Mouse (Mus musculus) hindbrain, embryonic 12.5 days (tissue): Measurements from ENCODE around the gene Bbs1. TPM values are rescaled to one million over a fixed set of nuclear protein-coding genes. Genes with fewer than 3 reads are reported as not detected.

Experiments used
- ATAC-seq: fragments of 200-750 bp; cut with Nextera tagmentation; 2 replicates; pipeline ENCODE4 v1.8.0; 2017; ENCODE audit warnings: moderate TSS enrichment; ENCODE audit not compliant: low FRiP score
- H3K27ac ChIP-seq: fragments of 300-500 bp; sonication (generic); 2 replicates; pipeline ENCODE4 v1.5.1; 2016; ENCODE audit warnings: mild to moderate bottlenecking
- H3K27me3 ChIP-seq: fragments of 300-500 bp; sonication (generic); 2 replicates; pipeline ENCODE4 v1.6.1; 2016; ENCODE audit warnings: mild to moderate bottlenecking
- H3K36me3 ChIP-seq: fragments of 300-500 bp; sonication (generic); 2 replicates; pipeline ENCODE4 v1.6.1; 2016; ENCODE audit warnings: mild to moderate bottlenecking
- H3K4me1 ChIP-seq: fragments of 300-500 bp; sonication (generic); 2 replicates; pipeline ENCODE4 v1.6.1; 2016
- H3K4me2 ChIP-seq: fragments of 300-500 bp; sonication (generic); replicated peaks from 2 replicates; pipeline ENCODE4 v1.6.1; 2016; ENCODE audit warnings: mild to moderate bottlenecking
- H3K4me3 ChIP-seq: fragments of 300-500 bp; sonication (generic); 2 replicates; pipeline ENCODE4 v1.5.1; 2016; ENCODE audit warnings: mild to moderate bottlenecking
- H3K9ac ChIP-seq: fragments of 300-500 bp; sonication (generic); 2 replicates; pipeline ENCODE4 v1.6.1; 2016; ENCODE audit warnings: mild to moderate bottlenecking, moderate library complexity
- H3K9me3 ChIP-seq: fragments of 300-500 bp; sonication (generic); replicated peaks from 2 replicates; pipeline ENCODE4 v1.6.1; 2016; ENCODE audit warnings: mild to moderate bottlenecking
- WGBS: fragments of 180-500 bp; shearing (Covaris S2); methylation state at CpG from one replicate; pipeline ENCODE4 v1.1.7; 2016; 5-methylcytosine and 5-hydroxymethylcytosine counted together
- polyA plus RNA-seq: library from polyadenylated mRNA; unstranded; fragments of >200 nt; fragmentation: Nextera tagmentation; extraction: Ambion mirVana; gene quantifications from 2 replicates; pipeline ENCODE4 v1.2.1, GENCODE M21; 2016

The Bbs1 gene
- polyA plus RNA-seq, 1 experiment from 2014 or later: 7.2 TPM

DNA sequence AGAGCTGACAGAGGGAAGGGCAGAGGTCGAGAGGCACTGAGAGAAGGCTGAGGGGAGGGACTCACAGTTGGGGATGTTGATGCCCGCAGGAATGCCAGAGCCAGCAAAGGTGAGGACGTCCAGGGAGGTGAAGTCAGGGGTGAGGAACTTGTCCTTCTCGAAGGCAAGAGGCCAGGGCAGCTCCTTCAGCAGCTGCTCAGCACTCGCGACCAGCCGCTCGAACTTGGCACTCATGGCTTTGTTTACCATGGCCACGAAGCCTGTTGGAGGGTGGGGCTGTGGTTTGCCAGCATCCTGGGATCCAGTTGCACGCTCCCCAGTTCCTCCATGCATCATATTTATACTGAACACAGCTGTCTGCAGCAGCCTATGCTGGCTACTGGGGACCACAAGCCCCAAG, 10.4 kb upstream of the Bbs1 start:
- H3K9ac ChIP-seq: no peak overlapping the region
- no peaks in the 10 kb centered on the region for H3K27me3 ChIP-seq
- H3K4me3 ChIP-seq: no peak overlapping the region
- H3K9me3 ChIP-seq: no peaks in the 10 kb centered on the region
- no peak for ATAC-seq
- H3K4me2 ChIP-seq: no peak overlapping the region
- WGBS: 91% methylated on average over 10 of the region's 10 CpGs
- no peaks in the 10 kb centered on the region for H3K4me1 ChIP-seq
- H3K36me3 ChIP-seq: peaks cover 99% of the 10 kb centered on the region
- no peak overlapping the region for H3K27ac ChIP-seq

DNA sequence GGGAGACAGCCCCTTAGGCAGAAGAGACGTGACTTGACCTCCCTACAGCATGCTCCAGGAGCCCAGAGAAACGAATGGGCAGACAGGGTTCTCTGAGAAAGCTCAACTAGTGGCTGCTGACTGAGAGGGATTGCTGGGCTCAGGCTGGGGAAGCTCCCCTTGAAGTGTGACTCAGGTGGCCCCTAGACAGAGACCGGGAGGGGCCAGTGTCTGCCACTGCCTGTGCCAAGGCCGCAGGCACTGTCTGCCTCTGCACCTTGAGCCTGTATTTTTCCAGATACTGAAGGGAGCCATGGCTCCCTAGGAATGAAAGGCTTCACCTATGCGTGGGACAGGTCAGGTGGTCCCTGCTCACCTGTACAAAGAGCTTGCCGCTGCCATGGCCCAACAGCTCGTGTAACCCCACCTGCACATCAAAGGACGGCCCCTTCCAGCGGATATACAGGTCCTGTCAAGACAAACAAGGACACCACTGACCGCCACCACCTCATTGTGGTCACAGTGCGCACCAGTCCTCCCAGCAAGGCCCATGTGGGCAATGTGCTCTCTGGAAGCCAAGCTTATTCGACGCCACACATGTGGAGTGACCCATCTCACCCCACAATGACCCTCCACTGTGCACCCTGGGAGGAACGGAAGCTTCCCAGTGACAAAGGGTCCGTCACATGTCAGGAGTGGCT, 9.6 kb upstream of the Bbs1 start:
- peaks cover 98% of the 10 kb centered on the region for H3K36me3 ChIP-seq
- no peak overlapping the region for H3K4me3 ChIP-seq
- H3K4me1 ChIP-seq: no peaks in the 10 kb centered on the region
- H3K27ac ChIP-seq: no peak overlapping the region
- H3K9ac ChIP-seq: no peak overlapping the region
- no peak for ATAC-seq
- no peaks in the 10 kb centered on the region for H3K9me3 ChIP-seq
- H3K4me2 ChIP-seq: no peak overlapping the region
- H3K27me3 ChIP-seq: no peaks in the 10 kb centered on the region
- WGBS: 89% methylated on average over 15 of the region's 15 CpGs

DNA sequence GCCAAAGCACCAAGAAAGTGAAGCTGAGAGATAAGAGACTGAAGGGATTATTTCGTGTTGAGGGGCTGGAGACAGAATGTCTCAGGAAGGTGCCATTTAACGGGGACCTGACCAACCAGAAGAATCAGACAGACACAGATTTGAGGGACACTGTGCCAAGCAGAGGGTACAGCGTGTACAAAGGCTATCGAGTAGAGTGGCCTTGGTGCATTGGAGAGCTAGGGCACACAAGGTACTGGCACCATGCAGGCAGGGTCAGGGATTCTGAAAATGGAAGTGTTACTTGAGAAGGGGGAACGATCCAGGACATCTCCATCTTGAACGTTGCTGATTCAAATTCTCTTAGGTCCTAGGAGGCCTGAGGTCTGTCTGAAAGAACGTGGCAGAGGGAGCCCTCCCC, 2.9 kb upstream of the Bbs1 start:
- Histone ChIP-seq H3K4me1 (peaks cover 11% of the 10 kb centered on the region), H3K9ac (no peak overlapping the region), H3K36me3 (peaks cover 62% of the 10 kb centered on the region), H3K9me3 (no peaks in the 10 kb centered on the region), H3K27ac (no peak overlapping the region), H3K4me3 (no peak overlapping the region), H3K4me2 (no peak overlapping the region), H3K27me3 (no peaks in the 10 kb centered on the region)
- ATAC-seq: no peak
- WGBS: 93% methylated on average over 7 of the region's 7 CpGs

DNA sequence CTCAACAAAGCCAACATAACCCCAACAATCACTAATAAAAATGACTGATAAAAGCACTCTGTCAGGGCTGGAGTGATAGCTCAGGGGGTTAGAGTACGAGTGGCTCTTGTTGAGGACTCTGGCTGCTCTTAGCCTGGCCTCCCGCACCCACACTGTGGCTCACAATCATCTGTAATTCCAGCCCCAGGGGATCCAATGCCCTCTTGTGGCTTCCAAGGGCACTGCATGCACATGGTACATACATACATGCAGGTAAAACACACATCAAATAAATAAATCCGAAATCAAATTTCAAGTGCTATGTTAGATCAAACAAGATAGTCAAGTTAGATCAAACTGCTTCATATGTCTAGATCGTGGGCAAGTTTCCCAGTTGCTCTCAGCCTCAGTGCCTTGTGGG, 1.7 kb upstream of the Bbs1 start:
- no peaks in the 10 kb centered on the region for H3K9me3 ChIP-seq
- H3K27me3 ChIP-seq: no peaks in the 10 kb centered on the region
- H3K4me3 ChIP-seq: no peak overlapping the region
- H3K27ac ChIP-seq: no peak overlapping the region
- H3K36me3 ChIP-seq: peaks cover 55% of the 10 kb centered on the region
- no peak overlapping the region for H3K4me2 ChIP-seq
- 82% methylated on average over 4 of the region's 4 CpGs for WGBS
- no peak for ATAC-seq
- no peak overlapping the region for H3K9ac ChIP-seq
- peaks cover 11% of the 10 kb centered on the region for H3K4me1 ChIP-seq

DNA sequence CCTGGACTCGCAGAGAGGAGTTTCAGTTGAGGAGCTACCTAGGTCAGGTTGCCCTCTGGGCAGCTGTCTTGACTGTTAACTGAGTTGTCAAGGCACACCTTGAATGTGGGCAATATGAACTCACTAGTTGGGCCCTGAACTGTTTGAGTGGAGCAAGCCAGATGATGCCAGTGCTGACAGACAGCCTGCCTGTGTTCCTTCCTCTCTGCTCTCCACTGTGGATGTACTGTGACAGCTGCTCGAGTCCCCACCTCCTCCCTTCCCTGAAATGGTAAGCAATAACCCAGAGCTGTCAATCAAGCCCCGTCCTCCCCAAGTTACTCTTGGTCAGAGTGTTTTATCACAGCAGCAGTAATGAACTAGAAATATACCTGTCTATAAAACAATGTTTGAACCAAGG, 6.5 kb downstream of the Bbs1 start:
- no peak overlapping the region for H3K4me3 ChIP-seq
- H3K27me3 ChIP-seq: no peaks in the 10 kb centered on the region
- H3K27ac ChIP-seq: no peak overlapping the region
- H3K9me3 ChIP-seq: no peaks in the 10 kb centered on the region
- ATAC-seq: no peak
- H3K36me3 ChIP-seq: peaks cover 44% of the 10 kb centered on the region
- no peak overlapping the region for H3K4me2 ChIP-seq
- 73% methylated on average over 3 of the region's 3 CpGs for whole genome bisulfite sequencing
- H3K9ac ChIP-seq: no peak overlapping the region
- H3K4me1 ChIP-seq: no peaks in the 10 kb centered on the region

DNA sequence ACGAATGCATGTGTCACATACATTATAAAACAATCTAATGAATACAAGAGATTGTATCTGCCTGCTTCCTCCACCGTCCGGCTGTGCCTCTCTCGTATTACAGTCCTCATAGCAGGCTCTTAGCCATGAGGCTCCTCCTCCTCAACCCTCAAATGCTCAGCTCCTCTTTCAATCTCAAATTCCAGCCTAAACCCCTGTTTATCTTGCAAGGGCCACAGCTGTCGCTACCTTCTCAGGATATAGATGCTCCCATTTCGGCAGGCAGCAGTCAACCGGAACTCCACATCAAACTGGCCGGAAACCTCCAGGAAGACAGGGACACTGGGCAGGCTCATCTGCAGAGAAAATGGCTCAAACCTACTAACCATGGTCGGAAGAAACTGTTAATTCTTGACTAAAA, 7.5 kb downstream of the Bbs1 start:
- ATAC-seq: no peak
- H3K36me3 ChIP-seq: peaks cover 48% of the 10 kb centered on the region
- no peak overlapping the region for H3K4me2 ChIP-seq
- H3K27ac ChIP-seq: no peak overlapping the region
- no peaks in the 10 kb centered on the region for H3K9me3 ChIP-seq
- WGBS: 78% methylated on average over 9 of the region's 9 CpGs
- no peaks in the 10 kb centered on the region for H3K4me1 ChIP-seq
- H3K4me3 ChIP-seq: no peak overlapping the region
- no peak overlapping the region for H3K9ac ChIP-seq
- no peaks in the 10 kb centered on the region for H3K27me3 ChIP-seq

DNA sequence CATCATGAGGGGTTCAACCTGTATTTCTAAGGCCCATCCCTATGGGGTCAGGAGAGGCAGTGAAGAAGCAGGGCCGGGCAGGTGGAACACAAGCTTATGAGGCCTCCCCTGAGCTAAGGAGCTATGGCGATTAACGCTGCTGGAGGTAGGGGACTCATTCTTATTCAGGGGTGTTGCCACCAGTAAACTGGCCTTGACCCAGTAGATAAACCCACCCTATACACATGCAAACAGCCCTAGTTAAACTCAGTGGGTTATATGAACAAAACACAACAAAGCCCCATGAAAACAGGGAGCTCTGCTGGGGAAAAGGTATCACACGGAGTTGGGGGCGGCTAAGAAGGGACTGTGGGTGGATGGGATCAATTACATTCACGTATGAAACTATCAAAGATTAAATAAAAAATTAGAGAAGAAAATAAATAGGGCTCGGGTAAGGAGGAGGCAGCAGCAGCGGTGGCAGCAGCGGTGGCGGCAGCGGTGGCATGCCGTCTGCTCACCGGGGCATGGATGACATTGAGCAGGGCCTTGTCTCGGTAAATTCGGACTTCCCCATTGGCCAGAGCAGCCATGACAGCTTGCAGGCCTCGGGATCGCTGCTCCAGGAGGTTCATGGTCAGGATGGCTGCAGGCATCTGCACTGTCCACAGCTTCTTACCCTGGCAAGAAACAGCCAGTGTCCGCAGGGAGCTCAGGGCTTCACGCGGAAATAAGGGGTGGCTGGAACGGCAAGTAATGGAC, 9.5 kb downstream of the Bbs1 start:
- Histone ChIP-seq H3K4me3 (no peak overlapping the region), H3K9me3 (no peaks in the 10 kb centered on the region), H3K4me2 (no peak overlapping the region), H3K36me3 (peaks cover 57% of the 10 kb centered on the region), H3K4me1 (no peaks in the 10 kb centered on the region), H3K9ac (no peak overlapping the region), H3K27me3 (no peaks in the 10 kb centered on the region), H3K27ac (no peak overlapping the region)
- no peak for ATAC-seq
- WGBS: 59% methylated on average over 21 of the region's 21 CpGs

DNA sequence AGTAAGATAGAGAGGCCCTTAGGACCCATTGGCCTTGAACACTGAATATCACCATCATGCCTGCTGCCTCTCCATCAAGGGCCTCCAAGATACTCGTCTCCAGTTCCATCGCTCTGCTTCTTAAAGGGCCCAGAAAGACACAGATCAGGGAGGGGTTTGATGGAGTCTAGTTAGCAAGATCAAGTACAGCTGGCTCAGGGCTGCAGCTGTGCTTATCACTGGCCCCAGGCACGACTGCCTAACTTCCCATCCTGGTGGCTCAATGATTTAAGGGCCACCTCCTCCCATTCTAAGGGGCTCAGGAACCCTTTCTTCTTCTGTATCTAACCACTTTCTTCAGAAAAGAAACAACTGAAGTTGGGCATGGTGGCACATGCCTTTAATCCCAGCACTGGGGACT, 14.6 kb downstream of the Bbs1 start:
- no peak for ATAC-seq
- Histone ChIP-seq H3K4me1 (no peaks in the 10 kb centered on the region), H3K27me3 (no peaks in the 10 kb centered on the region), H3K4me2 (no peak overlapping the region), H3K4me3 (no peak overlapping the region), H3K36me3 (peaks cover 58% of the 10 kb centered on the region), H3K9me3 (no peaks in the 10 kb centered on the region), H3K9ac (no peak overlapping the region), H3K27ac (no peak overlapping the region)
- 79% methylated on average over 3 of the region's 3 CpGs for WGBS

DNA sequence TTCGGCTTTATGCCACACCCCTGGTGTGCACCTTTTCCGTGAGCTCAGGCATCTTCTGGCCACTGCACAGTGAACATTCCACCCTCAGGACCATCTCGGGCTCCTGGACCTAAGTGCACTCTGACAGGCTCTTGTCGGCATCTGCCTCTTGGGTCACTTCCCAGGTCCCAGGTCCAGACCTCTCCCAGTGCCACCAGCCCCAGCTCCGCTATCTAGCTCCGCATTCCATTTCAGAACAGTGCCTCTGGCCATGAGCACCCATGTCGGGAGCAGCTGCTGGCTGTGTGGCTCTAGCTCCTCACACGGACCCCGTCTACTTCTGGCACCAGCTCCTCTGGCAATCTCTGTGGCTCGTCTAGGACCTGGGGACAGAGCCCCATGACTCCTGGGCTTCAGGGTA, 16.6 kb downstream of the Bbs1 start:
- no peak overlapping the region for H3K4me3 ChIP-seq
- no peak overlapping the region for H3K9ac ChIP-seq
- ATAC-seq: no peak
- no peak overlapping the region for H3K4me2 ChIP-seq
- H3K36me3 ChIP-seq: peaks cover 51% of the 10 kb centered on the region
- H3K27ac ChIP-seq: no peak overlapping the region
- 83% methylated on average over 10 of the region's 10 CpGs for WGBS
- H3K9me3 ChIP-seq: no peaks in the 10 kb centered on the region
- H3K4me1 ChIP-seq: no peaks in the 10 kb centered on the region
- H3K27me3 ChIP-seq: no peaks in the 10 kb centered on the region

DNA sequence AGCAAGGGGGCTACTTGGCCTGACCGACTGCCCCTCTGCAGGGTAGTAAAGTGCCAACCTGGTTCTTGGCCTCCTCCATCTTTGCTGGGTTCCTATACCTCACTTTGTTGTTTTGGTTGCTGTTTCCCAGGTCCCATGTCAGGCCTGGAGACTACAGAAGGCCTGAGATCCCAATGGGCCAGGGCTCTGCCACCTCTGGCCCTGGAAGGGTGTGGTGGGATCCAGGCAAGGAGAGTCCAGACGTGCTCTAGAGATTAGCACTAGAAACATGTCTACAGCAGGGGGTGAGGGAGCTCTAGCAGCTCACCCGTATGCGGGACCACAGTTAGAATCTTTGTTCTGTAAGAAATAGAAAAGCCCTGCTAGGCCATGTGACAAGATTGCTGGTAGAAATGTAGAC, 22.5 kb downstream of the Bbs1 start:
- H3K9me3 ChIP-seq: no peaks in the 10 kb centered on the region
- no peak overlapping the region for H3K27ac ChIP-seq
- ATAC-seq: no peak
- peaks cover 9% of the 10 kb centered on the region for H3K36me3 ChIP-seq
- no peak overlapping the region for H3K4me3 ChIP-seq
- H3K4me2 ChIP-seq: no peak overlapping the region
- WGBS: 86% methylated on average over 4 of the region's 4 CpGs
- H3K27me3 ChIP-seq: no peaks in the 10 kb centered on the region
- peaks cover 13% of the 10 kb centered on the region for H3K4me1 ChIP-seq
- H3K9ac ChIP-seq: no peak overlapping the region

DNA sequence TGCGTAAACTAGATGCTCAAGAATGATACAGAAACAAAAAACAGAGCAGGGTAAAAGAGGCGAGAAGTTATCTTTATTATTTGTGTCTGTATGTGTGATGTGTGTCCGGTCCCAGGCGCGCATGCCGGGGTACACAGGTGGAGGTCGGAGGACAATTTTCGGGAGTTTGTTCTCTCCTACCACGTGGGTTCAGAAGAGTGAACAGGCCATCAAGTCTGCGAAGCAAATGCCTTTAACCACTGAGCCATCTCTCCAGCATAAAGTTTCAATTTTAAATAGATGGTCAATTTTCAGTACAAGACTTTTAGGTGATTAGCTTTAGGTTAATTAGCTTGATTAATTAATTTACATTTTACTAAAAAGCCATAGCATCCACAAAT, 27.1 kb downstream of the Bbs1 start:
- H3K9ac ChIP-seq: peak overlapping the region; percentile 82
- ATAC-seq: no peak
- H3K27ac ChIP-seq: no peak overlapping the region
- WGBS: 70% methylated on average over 10 of the region's 10 CpGs
- H3K4me2 ChIP-seq: peak overlapping the region; percentile 92
- 0 out of 2 replicates have a peak, but pooled peaks cover 5% of the 10 kb centered on the region for H3K27me3 ChIP-seq
- no peaks in the 10 kb centered on the region for H3K9me3 ChIP-seq
- peaks cover 8% of the 10 kb centered on the region for H3K36me3 ChIP-seq
- H3K4me3 ChIP-seq: peak overlapping the region; percentile 96
- H3K4me1 ChIP-seq: peaks cover 21% of the 10 kb centered on the region

DNA sequence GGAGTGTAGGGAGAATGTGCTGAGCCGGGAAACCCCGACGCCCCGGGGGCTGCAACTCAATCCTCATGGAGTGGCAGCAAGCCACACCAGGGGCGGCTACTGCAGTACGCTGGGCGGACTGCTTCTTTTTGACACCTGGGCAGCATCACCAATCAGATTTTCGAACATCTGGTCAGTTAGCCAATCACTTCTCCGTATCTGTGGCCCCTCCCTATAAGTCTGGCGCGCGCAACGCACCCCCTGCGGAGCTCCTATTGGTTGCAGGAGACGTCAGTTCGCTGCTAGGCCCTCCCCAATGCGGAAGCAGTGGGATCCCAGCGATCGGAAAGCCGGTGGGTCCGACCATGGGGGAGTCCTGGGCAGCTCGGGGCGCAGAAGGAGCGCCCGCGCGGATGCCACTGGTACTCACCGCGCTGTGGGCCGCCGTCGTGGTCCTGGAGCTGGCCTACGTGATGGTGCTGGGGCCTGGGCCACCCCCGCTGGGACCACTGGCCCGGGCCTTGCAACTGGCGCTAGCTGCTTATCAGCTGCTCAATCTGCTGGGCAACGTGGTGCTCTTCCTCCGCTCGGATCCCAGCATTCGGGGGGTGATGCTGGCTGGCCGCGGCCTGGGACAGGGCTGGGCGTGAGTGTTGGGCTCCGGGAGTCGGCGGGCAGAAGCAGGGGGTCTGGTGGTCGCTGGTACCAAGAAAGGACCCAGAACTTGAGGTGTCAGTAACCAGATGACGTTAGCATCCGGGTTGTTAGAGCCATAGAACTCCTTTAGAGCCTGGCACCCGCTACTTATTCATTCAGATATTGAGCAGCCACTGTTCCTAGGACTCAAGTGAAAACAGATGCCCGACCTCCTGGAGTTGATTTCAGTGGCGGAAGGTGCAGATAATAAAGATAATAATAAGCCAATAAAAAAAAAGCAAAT, 27.8 kb downstream of the Bbs1 start, which contains the start of gene Zdhhc24:
Gene Zdhhc24 (plus strand): TSS at position 264 of the 919 bp plus-strand sequence.
- peak; percentile 98 for ATAC-seq
- H3K27ac ChIP-seq: peak within 1 kb of the TSS; percentile 71

More for the DNA sequence above, 27.8 kb downstream of the Bbs1 start, which contains the start of gene Zdhhc24:
- Histone ChIP-seq H3K9ac (peak within 1 kb of the TSS; percentile 82), H3K36me3 (peaks cover 6% of the 10 kb centered on the region), H3K9me3 (no peaks in the 10 kb centered on the region), H3K4me1 (peaks cover 21% of the 10 kb centered on the region), H3K4me3 (peak within 1 kb of the TSS; percentile 96), H3K4me2 (peak within 1 kb of the TSS; percentile 92), H3K27me3 (0 out of 2 replicates have a peak, but pooled peaks cover 5% of the 10 kb centered on the region)
- WGBS: 1% methylated on average over 51 of the region's 52 CpGs
